Mouse (Mus musculus) splenic B cell, adult 2 months (primary cell): Measurements from ENCODE around the gene Fbxo22.
A peak's percentile ranks its signal among the peaks of the same experiment; 100 is the strongest.
"Not testable (repeated sequence)": the region's sequence is repeated elsewhere in the genome, so short reads cannot be mapped to it uniquely, and the experiment has no call there.

ENCODE experiments used
- DNase-seq: peaks from one replicate; pipeline ENCODE4 v3.0.0-alpha.2; 2011; ENCODE audit warnings: low read depth, low spot score
- H3K27me3 ChIP-seq: 2 replicates; pipeline ENCODE4 v1.6.1; 2012; ENCODE audit warnings: mild to moderate bottlenecking, low read length, moderate library complexity, mixed read lengths; ENCODE audit not compliant: control insufficient read depth, poor library complexity, insufficient read depth, severe bottlenecking
- H3K36me3 ChIP-seq: 2 replicates; pipeline ENCODE4 v1.6.1; 2012; ENCODE audit warnings: mild to moderate bottlenecking, low read length, moderate library complexity, mixed read lengths; ENCODE audit not compliant: control insufficient read depth, poor library complexity, insufficient read depth, severe bottlenecking

Gene Fbxo22

GRCm38 (mm10) chr9:55248465-55248864 lies 39.7 kb downstream of the Fbxo22 start:
- no peaks in the 10 kb centered on the region for H3K36me3 ChIP-seq
- DNase-seq = no peak
- no peaks in the 10 kb centered on the region for H3K27me3 ChIP-seq

DNA sequence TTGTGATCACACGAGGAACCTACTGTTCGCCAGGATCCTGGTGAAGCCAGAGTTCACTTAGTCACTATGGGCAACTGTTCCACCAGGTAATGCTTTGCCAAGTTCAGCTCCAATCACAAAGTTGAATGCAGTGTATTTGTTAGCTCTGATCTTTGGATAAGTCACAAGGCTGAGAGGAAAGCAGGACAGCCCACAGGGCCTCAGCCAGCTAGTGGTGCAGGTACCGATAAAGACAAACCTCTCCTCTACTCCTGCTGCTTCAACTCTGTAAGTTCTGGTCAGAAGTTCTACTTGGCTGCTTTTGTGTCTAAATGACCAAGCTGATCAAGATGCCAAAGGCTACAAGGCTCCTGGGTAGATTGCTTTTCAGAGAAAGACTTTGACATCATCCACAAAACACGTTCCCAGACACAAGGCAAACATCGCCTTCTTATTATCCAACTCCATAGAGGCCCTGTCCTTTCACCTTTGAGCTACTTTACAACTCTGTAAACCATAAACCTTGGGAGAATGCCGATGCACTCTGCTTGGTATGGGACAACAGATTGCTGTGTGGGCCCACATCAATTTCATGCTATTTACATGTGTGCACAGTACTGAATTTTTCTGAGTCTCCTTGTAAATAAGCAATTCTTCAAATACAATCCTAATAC lies 42.0 kb downstream of the Fbxo22 start:
- Histone ChIP-seq H3K36me3 (no peaks in the 10 kb centered on the region), H3K27me3 (no peaks in the 10 kb centered on the region)
- no peak for DNase-seq

DNA sequence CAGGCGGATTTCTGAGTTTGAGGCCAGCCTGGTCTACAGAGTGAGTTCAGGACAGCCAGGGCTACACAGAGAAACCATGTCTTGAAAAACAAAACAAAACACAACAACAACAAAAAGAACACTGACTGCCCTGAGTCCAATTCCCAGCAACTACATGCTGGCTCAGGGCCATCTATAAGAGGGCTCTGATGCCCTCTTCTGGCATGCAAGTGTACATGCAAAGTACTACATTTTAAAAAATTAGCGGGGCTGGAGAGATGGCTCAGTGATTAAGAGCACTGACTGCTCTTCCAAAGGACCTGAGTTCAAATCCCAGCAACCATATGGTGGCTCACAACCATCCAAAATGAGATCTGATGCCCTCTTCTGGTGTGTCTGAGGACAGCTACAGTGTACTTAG lies 43.4 kb downstream of the Fbxo22 start:
- not testable (repeated sequence) for H3K36me3 ChIP-seq, H3K27me3 ChIP-seq
- peak; percentile 45 for DNase-seq

DNA sequence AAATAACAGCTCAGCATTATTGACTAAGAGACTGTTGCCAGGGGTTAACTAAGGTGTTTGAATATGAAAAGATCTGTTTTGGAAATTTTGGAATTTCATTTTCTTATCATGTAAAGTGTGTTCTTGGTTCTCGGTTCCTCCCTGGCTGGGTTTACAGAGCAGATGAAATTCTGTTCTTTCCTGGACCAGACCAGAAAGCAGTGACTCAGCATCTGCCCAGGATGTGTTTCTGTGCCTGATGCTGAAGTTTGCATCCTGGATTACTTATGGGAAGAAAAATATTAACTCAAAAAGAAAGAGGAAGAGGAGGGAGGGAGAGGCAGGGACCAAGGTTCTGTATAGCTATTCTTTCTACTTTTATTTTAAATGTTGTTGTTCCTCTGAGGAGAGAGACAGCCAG lies 45.1 kb downstream of the Fbxo22 start:
- H3K36me3 ChIP-seq = no peaks in the 10 kb centered on the region
- no peak for DNase-seq
- no peaks in the 10 kb centered on the region for H3K27me3 ChIP-seq

- no peak for DNase-seq
- Histone ChIP-seq H3K36me3 (no peaks in the 10 kb centered on the region), H3K27me3 (no peaks in the 10 kb centered on the region)
Observed at GRCm38 (mm10) chr9:55255056-55255455, 46.3 kb downstream of the Fbxo22 start.

GRCm38 (mm10) chr9:55255604-55256003 lies 46.9 kb downstream of the Fbxo22 start:
- no peaks in the 10 kb centered on the region for H3K27me3 ChIP-seq
- no peaks in the 10 kb centered on the region for H3K36me3 ChIP-seq
- no peak for DNase-seq

DNA sequence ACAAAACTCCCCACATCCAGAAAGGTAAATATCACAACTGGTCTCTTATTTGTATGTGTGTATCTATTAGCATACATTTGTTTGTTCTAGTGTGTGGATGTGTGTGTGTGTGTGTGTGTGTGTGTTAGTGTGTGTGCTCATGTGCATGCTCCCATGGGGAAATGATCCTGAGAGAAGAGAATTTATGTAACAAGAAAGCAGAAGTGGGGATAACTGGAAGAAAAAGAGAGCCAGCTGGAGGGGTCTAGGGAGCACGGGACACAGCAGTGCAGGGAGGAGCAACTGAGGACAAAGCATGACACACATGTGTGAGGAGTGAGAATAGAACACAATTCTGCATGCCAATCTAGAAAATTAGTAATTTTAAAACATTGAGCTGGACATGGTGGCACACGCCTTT lies 48.4 kb downstream of the Fbxo22 start:
- no peak for DNase-seq
- Histone ChIP-seq H3K27me3 (no peaks in the 10 kb centered on the region), H3K36me3 (no peaks in the 10 kb centered on the region)

DNA sequence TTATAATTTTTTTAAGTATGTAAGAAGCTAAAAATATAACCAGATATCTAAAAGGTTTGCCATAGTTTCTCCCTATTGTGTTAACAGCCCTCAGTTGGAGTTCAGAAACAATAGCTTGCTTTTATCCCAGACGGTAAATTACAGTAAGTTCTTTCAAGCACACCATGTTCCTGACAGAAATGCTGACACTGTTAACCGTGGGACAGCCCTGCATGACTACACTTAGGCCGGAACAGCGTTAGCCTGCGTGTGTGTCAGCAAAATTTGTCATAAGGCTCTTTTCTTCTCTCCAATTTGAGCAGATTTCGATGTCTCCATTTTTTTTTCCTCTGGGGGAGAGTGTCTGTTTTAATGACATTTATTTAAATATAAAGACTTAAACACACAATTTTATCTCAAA lies 51.0 kb downstream of the Fbxo22 start:
- Histone ChIP-seq H3K36me3 (no peaks in the 10 kb centered on the region), H3K27me3 (no peaks in the 10 kb centered on the region)
- no peak for DNase-seq

GRCm38 (mm10) chr9:55264356-55265302 lies 55.9 kb downstream of the Fbxo22 start:
- H3K27me3 ChIP-seq = no peaks in the 10 kb centered on the region
- no peak for DNase-seq
- H3K36me3 ChIP-seq = no peaks in the 10 kb centered on the region

- H3K27me3 ChIP-seq = no peaks in the 10 kb centered on the region
- no peak for DNase-seq
- no peaks in the 10 kb centered on the region for H3K36me3 ChIP-seq
Observed at GRCm38 (mm10) chr9:55271960-55272560, 63.3 kb downstream of the Fbxo22 start.

DNA sequence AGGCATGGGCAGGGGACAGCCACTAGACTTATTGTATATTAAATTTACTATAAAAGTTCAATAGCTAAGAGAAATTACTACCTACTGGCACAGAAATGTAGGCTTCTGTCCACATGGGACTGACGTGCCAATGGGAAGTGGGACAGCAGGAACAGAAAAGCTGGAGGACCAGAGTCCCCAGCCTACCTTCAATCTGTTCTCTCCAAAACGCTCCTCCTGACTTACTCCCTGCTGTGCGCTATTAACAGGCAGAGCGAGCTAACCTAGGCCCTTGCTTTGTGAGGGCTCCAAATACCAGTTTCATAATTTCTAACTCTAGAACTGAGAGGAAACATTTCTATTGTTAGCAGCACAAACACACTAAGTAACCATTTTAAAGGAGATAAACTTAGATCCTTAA lies 65.2 kb downstream of the Fbxo22 start:
- no peaks in the 10 kb centered on the region for H3K27me3 ChIP-seq
- no peaks in the 10 kb centered on the region for H3K36me3 ChIP-seq
- DNase-seq = no peak
